10 mouse cellular contexts compared by ENCODE assay signal in the genomic region with DNA sequence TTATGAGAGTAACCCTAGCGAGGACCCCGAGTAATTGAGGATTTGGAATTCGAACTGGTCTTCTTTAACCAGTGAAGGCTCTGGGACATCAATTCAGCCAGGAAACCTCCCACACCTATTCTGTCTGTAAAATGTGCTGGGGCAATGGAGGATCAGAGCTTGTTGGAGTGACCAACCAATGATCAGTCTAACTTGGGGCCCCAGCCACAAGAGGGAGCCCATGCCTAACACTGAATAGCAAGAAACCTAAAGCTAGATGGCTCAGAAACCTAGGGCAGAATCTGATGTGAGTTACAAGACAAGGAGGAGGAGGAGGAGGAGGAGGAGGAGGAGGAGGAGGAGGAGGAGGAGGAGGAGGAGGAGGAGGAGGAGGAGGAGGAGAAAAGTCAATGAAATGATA.
DNase-seq lines count a peak whose midpoint lies in the region; ATAC-seq lines count a peak whose summit lies in the region.
"Had no signal": no experiment of that assay in that cellular context is flagged by ENCODE, and none has a peak within 500 bp of the region (broad histone marks: within the 10 kb centered on the region; RNA-seq: fewer than 3 reads in every experiment).

No protein-coding gene starts in this region.

- WGBS in forebrain, embryonic 11.5 days = 50% methylated on average over 3 of the region's 3 CpGs
- 60% methylated on average over 3 of the region's 3 CpGs for WGBS in forebrain, embryonic 16.5 days
- 60% methylated on average over 3 of the region's 3 CpGs for WGBS in forebrain, embryonic 14.5 days

- peak; percentile 74; the same call in 1 of the 2 replicates for ATAC-seq in forebrain, embryonic 11.5 days (replicated peaks; ENCODE audit: low FRiP score)
- ATAC-seq in forebrain, embryonic 16.5 days = no peak
- peak; percentile 68 for ATAC-seq in forebrain, embryonic 14.5 days

- H3K9ac ChIP-seq in forebrain, embryonic 11.5 days (ENCODE audit: low read length) = no peak overlapping the region
- no peak overlapping the region for H3K9ac ChIP-seq in forebrain, embryonic 16.5 days (replicated peaks; ENCODE audit: low read depth, low read length)
- no peak overlapping the region for H3K9ac ChIP-seq in forebrain, embryonic 14.5 days (ENCODE audit: low read length)
- H3K9ac ChIP-seq: heart, embryonic 15.5 days had no signal

- H3K4me1 ChIP-seq in forebrain, embryonic 11.5 days (replicated peaks; ENCODE audit: control insufficient read depth, insufficient read depth, low read length) = no peaks in the 10 kb centered on the region
- H3K4me1 ChIP-seq in forebrain, embryonic 16.5 days (replicated peaks; ENCODE audit: control insufficient read depth, insufficient read depth, low read length) = no peaks in the 10 kb centered on the region
- H3K4me1 ChIP-seq in forebrain, embryonic 14.5 days (ENCODE audit: control insufficient read depth, insufficient read depth, low read length) = no peaks in the 10 kb centered on the region
- H3K4me1 ChIP-seq: heart, embryonic 15.5 days had no signal

- H3K4me2 ChIP-seq in forebrain, embryonic 11.5 days (ENCODE audit: low read depth, low read length, severe bottlenecking) = no peak overlapping the region
- H3K4me2 ChIP-seq in forebrain, embryonic 16.5 days (ENCODE audit: low read length) = no peak overlapping the region
- H3K4me2 ChIP-seq in forebrain, embryonic 14.5 days (ENCODE audit: low read length) = no peak overlapping the region
- H3K4me2 ChIP-seq: heart, embryonic 15.5 days had no signal

- no peaks in the 10 kb centered on the region for H3K9me3 ChIP-seq in forebrain, embryonic 11.5 days (ENCODE audit: control insufficient read depth, low read length)
- no peaks in the 10 kb centered on the region for H3K9me3 ChIP-seq in forebrain, embryonic 16.5 days (ENCODE audit: control insufficient read depth, low read length)
- H3K9me3 ChIP-seq in forebrain, embryonic 14.5 days (replicated peaks; ENCODE audit: control insufficient read depth, low read length) = no peaks in the 10 kb centered on the region
- H3K9me3 ChIP-seq: heart, embryonic 15.5 days had no signal

- H3K27me3 ChIP-seq in forebrain, embryonic 11.5 days (ENCODE audit: control insufficient read depth, insufficient read depth, low read length) = no peaks in the 10 kb centered on the region
- H3K27me3 ChIP-seq in forebrain, embryonic 16.5 days (replicated peaks; ENCODE audit: control insufficient read depth, insufficient read depth, low read length) = no peaks in the 10 kb centered on the region
- H3K27me3 ChIP-seq in forebrain, embryonic 14.5 days (replicated peaks; ENCODE audit: control insufficient read depth, insufficient read depth, low read length) = no peaks in the 10 kb centered on the region
- H3K27me3 ChIP-seq: CH12.LX; heart, embryonic 15.5 days had no signal

- no peak overlapping the region for H3K27ac ChIP-seq in forebrain, embryonic 11.5 days (ENCODE audit: low read depth, low read length)
- no peak overlapping the region for H3K27ac ChIP-seq in forebrain, embryonic 16.5 days (ENCODE audit: low read length)
- H3K27ac ChIP-seq in forebrain, embryonic 14.5 days (ENCODE audit: low read depth, low read length) = no peak overlapping the region
- H3K27ac ChIP-seq: heart, embryonic 15.5 days had no signal

- no peaks in the 10 kb centered on the region for H3K36me3 ChIP-seq in forebrain, embryonic 11.5 days (ENCODE audit: control insufficient read depth, insufficient read depth, low read length)
- no peaks in the 10 kb centered on the region for H3K36me3 ChIP-seq in forebrain, embryonic 16.5 days (ENCODE audit: control insufficient read depth, insufficient read depth)
- H3K36me3 ChIP-seq in forebrain, embryonic 14.5 days (ENCODE audit: control insufficient read depth, insufficient read depth, low read length) = no peaks in the 10 kb centered on the region
- H3K36me3 ChIP-seq: heart, embryonic 15.5 days had no signal

- DNase-seq in forebrain, embryonic 11.5 days (ENCODE audit: low spot score) = no peak
- peak; percentile 18 for DNase-seq in urinary bladder, postnatal 25 days (ENCODE audit: low spot score)
- no peak for DNase-seq in urinary bladder, adult 18-20 months (ENCODE audit: low spot score in 2 of 2)
- DNase-seq in forebrain, embryonic 14.5 days (ENCODE audit: low spot score) = peak; percentile 50
- DNase-seq in layer of hippocampus, adult 18-20 months (ENCODE audit: low spot score in 2 of 2) = peak; percentile 8 to 78
- DNase-seq in lung, postnatal 36 days = peak; percentile 21
- no peak for DNase-seq in spleen, postnatal 36 days (ENCODE audit: low spot score in 2 of 2)

- no peak overlapping the region for H3K4me3 ChIP-seq in forebrain, embryonic 11.5 days (ENCODE audit: low read depth, low read length)
- no peak overlapping the region for H3K4me3 ChIP-seq in forebrain, embryonic 16.5 days (replicated peaks; ENCODE audit: low read length)
- H3K4me3 ChIP-seq in forebrain, embryonic 14.5 days (ENCODE audit: low read depth, low read length) = no peak overlapping the region
- H3K4me3 ChIP-seq: heart, embryonic 15.5 days had no signal

Comparison
In these comparisons a context has a peak if more than half of its experiments do, and no peak if none do; other contexts are left out.
1. DNase-seq: peak in urinary bladder, postnatal 25 days (single experiment), forebrain, embryonic 14.5 days (single experiment), layer of hippocampus, adult 18-20 months (2 of 2) and lung, postnatal 36 days (single experiment); none in forebrain, embryonic 11.5 days (single experiment), urinary bladder, adult 18-20 months (0 of 2) and spleen, postnatal 36 days (0 of 2).